Mouse (Mus musculus) kidney, adult 2 months (tissue): ENCODE results near the gene Kif27.

Experiments
- CTCF ChIP-seq: fragments of 200-500 bp; conservative IDR thresholded peaks from 2 replicates; pipeline ENCODE4 v1.5.1; 2011; ENCODE audit warnings: low read depth, mild to moderate bottlenecking, control low read depth, low read length, moderate library complexity, mixed read lengths; ENCODE audit not compliant: insufficient read depth, insufficient read length
- POLR2A ChIP-seq: fragments of 200-500 bp; IDR thresholded peaks from one replicate; pipeline ENCODE4 v1.6.1; 2011; ENCODE audit warnings: low read depth, low read length, control low read depth

GRCm38 (mm10) chr13:58266864-58267263 lies 92.1 kb downstream of the Kif27 start:
- TF ChIP-seq POLR2A = no peak
- no peak for TF ChIP-seq CTCF
